Mouse (Mus musculus) limb, embryonic 10.5 days (tissue): ENCODE data around the gene Mlst8. TPM values are rescaled to one million over a fixed set of nuclear protein-coding genes. Genes with fewer than 3 reads are reported as not detected.

Experiments used
- DNase-seq: peaks from one replicate; pipeline ENCODE4 v3.0.0-alpha.2; 2017; ENCODE audit warnings: low spot score
- H3K27ac ChIP-seq: fragments of 300-500 bp; sonication (generic); 2 replicates; pipeline ENCODE4 v1.5.1; 2016; ENCODE audit warnings: mild to moderate bottlenecking
- H3K27me3 ChIP-seq: fragments of 300-500 bp; sonication (generic); 2 replicates; pipeline ENCODE4 v1.6.1; 2016; ENCODE audit warnings: low read depth, mild to moderate bottlenecking; ENCODE audit not compliant: poor library complexity, severe bottlenecking
- H3K36me3 ChIP-seq: fragments of 300-500 bp; sonication (generic); 2 replicates; pipeline ENCODE4 v1.6.1; 2016; ENCODE audit warnings: mild to moderate bottlenecking, moderate library complexity
- H3K4me1 ChIP-seq: fragments of 300-500 bp; sonication (generic); 2 replicates; pipeline ENCODE4 v1.6.1; 2016
- H3K4me3 ChIP-seq: fragments of 300-500 bp; sonication (generic); 2 replicates; pipeline ENCODE4 v1.5.1; 2016; ENCODE audit warnings: mild to moderate bottlenecking, moderate library complexity
- H3K9me3 ChIP-seq: fragments of 300-500 bp; sonication (generic); replicated peaks from 2 replicates; pipeline ENCODE4 v1.6.1; 2016; ENCODE audit warnings: mild to moderate bottlenecking
- WGBS: fragments of 180-500 bp; shearing (Covaris S2); methylation state at CpG from one replicate; pipeline ENCODE4 v1.1.7; 2016; 5-methylcytosine and 5-hydroxymethylcytosine counted together
- polyA plus RNA-seq: library from polyadenylated mRNA; unstranded; fragments of >200 nt; fragmentation: Nextera tagmentation; extraction: Ambion mirVana; gene quantifications from 2 replicates; pipeline ENCODE4 v1.2.1, GENCODE M21; 2016

Gene Mlst8
- polyA plus RNA-seq = 31.6 and 42.2 TPM in 2 replicates

DNA sequence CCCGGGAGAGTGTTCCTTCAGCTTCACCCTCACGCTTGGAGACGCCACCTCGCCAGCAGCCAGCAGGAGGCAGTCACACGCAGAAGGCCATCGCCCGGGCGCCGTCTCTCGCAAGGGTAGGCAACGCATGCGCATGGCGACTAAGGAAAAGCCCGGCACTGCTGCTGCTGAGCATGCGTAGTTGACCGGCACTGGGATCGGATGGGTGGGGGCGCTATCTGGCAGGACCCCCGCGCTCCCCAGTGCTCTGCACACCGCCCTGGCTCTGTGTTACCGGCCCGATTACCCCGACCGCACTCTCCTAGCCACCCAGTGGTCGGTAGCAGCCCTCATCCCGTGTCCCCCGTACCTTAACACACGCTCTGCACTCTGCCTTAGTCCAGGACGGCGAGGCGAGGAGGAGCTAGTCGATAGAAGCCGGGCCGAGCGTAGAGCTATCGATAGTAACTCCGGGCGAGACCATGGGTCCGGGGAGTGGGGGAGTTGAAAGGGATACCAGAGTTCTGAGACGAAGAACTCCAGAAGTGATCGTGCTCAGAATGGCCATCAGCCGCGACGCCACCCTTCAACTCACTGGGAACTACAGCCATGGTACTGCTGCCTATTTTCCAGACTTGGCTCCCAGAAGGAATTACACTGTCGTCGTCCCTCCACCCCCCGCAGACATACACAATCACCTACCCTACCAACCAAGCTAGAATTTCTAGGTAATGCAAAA, at the start of gene Mlst8:
TSS of gene Mlst8 (minus strand) at position 416 of the 718 bp plus-strand sequence.
- WGBS = under 1% methylated on average over 48 of the region's 48 CpGs
- no peaks in the 10 kb centered on the region for H3K27me3 ChIP-seq
- peaks cover 18% of the 10 kb centered on the region for H3K4me1 ChIP-seq
- H3K4me3 ChIP-seq = peak within 1 kb of the TSS; percentile 79
- peak within 1 kb of the TSS; percentile 94 for H3K27ac ChIP-seq
- no peaks in the 10 kb centered on the region for H3K9me3 ChIP-seq
- peaks cover 40% of the 10 kb centered on the region for H3K36me3 ChIP-seq
- DNase-seq = peak; percentile 99

DNA sequence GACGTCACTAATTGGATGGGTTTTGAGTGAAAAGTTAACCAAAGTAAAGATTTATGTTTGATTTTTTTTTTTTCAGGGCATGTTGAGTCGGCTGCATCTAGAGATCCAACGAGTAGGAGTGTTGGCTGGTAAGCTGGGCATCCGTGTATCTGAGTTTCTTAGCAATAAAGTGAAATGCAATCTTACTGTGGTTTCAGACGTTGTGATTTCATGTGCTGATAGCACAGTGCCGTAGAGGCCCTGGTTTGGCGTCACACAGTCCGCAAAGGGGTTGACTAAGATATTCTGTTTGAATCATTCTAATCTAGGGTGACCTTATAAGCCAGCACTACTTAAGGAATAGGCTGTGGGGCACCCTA, 49.7 kb upstream of the Mlst8 start:
- peak overlapping the region; percentile 89 for H3K4me3 ChIP-seq
- under 1% methylated on average over 8 of the region's 8 CpGs for WGBS
- peaks cover 47% of the 10 kb centered on the region for H3K36me3 ChIP-seq
- no peak for DNase-seq
- peak overlapping the region; percentile 91 for H3K27ac ChIP-seq
- no peaks in the 10 kb centered on the region for H3K27me3 ChIP-seq
- no peaks in the 10 kb centered on the region for H3K9me3 ChIP-seq
- H3K4me1 ChIP-seq = peaks cover 56% of the 10 kb centered on the region

DNA sequence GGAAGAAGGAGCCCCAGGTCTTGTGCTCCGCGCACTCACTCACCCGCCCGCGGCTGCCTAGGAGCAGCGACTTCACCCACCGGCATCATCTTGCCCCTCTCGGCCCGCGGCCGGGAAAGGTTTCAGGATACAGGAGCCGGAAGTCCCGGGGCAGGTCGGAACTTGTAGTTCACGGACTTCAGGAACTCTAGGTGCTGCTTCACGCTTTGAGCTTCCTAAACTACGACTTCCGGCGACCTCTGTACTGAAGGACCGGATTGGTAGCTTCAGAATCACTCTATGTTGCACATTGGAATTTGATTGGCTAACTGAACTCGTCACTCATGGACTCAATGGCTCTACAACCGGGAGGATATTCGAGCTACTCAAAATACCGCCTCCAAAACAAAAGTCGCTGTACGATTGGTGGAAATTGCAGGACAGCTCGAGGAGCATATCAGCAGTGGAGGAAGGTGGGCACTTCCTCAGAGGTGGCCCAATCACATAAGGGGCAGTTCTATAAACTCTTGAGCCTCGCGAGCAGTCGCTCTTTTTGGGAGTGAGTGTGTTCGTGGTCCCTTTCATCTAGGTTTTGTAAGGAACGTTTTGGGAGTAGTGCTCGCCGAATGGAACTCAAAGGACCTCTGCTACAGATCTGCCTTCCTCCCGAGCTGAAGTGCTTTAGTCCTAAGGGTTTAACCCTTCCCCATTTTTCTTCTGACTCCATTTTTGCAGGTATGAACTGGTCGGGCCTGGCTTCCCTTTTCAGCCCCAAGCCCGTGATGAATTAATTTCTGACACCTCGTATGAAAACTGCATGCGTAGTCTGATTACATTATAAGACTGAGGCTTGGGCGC, 49.1 kb upstream of the Mlst8 start, which contains the start of gene Traf7:
TSS of gene Traf7 (minus strand) at position 216 of the 837 bp plus-strand sequence.
- H3K4me3 ChIP-seq = peak within 1 kb of the TSS; percentile 89
- peak within 1 kb of the TSS; percentile 91 for H3K27ac ChIP-seq
- WGBS = 0% methylated on average over 40 of the region's 40 CpGs
- DNase-seq = peak; percentile 92
- peaks cover 50% of the 10 kb centered on the region for H3K4me1 ChIP-seq
- no peaks in the 10 kb centered on the region for H3K9me3 ChIP-seq
- no peaks in the 10 kb centered on the region for H3K27me3 ChIP-seq
- H3K36me3 ChIP-seq = peaks cover 51% of the 10 kb centered on the region

DNA sequence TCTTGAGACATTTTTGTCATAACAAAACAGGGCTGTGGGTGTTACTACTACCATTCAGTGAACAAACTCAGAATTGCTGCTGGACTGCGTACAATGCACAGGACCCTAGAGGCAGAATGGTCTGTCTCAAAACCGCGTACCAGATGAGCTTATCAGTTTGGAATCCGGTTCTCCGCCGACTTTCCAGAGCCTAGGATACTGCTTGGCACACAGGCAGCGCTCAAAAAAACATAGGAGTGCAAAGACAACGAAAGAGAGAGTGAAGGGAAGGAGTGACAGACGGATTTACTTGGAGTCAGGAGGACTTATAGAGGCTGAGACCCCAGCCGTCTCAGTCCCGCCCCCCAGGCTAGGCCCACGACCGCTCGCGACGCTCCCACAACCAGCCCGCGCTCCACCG, 48.4 kb upstream of the Mlst8 start:
- peaks cover 44% of the 10 kb centered on the region for H3K4me1 ChIP-seq
- peak overlapping the region; percentile 91 for H3K27ac ChIP-seq
- DNase-seq = no peak
- peak overlapping the region; percentile 89 for H3K4me3 ChIP-seq
- no peaks in the 10 kb centered on the region for H3K9me3 ChIP-seq
- under 1% methylated on average over 18 of the region's 19 CpGs for whole genome bisulfite sequencing
- H3K27me3 ChIP-seq = no peaks in the 10 kb centered on the region
- H3K36me3 ChIP-seq = peaks cover 53% of the 10 kb centered on the region

DNA sequence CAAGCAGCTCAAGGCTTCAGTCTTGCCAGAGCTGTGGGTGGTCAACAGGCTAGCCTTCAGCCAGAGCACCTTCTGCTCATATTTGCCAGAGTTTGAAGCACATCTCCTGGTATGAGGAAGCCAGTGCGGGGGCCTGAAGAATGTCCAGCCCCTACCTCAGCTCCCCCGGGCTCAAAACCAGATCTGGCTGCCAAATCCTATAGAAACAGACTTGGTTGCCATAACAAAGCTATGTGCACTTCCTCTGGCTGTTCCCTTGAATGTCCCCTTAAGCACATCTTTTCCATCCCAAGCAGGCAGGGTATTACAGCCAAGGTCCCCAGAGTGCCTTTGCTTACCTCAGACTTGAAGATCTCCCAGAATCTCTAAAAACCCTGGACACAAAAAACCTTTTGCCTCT, 45.9 kb upstream of the Mlst8 start:
- Histone ChIP-seq H3K9me3 (no peaks in the 10 kb centered on the region), H3K27me3 (no peaks in the 10 kb centered on the region), H3K4me1 (peaks cover 19% of the 10 kb centered on the region), H3K27ac (no peak overlapping the region), H3K36me3 (peaks cover 59% of the 10 kb centered on the region), H3K4me3 (no peak overlapping the region)
- 92% methylated on average over 2 of the region's 2 CpGs for whole genome bisulfite sequencing
- no peak for DNase-seq

DNA sequence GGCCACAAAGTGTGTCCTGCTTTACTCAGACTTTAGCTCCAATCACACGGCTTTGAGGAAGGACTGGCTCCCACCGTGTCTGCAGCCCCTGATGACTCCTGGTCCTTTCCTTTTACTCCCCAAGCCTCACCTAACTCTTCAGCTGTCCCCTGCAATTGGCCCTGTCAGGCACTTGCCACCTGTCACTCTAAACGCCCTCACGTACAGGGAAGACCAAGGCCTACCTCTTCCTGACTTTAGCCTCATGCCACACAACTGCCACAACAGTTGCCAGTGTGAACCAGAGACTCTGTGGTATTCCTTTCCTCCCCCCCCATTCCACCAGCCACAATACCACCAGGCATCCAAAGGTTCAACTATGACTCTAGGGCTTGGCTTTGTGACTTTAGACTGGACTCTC, 41.6 kb upstream of the Mlst8 start:
- H3K27me3 ChIP-seq = no peaks in the 10 kb centered on the region
- H3K27ac ChIP-seq = no peak overlapping the region
- H3K4me3 ChIP-seq = no peak overlapping the region
- peaks cover 86% of the 10 kb centered on the region for H3K36me3 ChIP-seq
- 88% methylated on average over 4 of the region's 4 CpGs for WGBS
- DNase-seq = no peak
- no peaks in the 10 kb centered on the region for H3K9me3 ChIP-seq
- H3K4me1 ChIP-seq = no peaks in the 10 kb centered on the region

DNA sequence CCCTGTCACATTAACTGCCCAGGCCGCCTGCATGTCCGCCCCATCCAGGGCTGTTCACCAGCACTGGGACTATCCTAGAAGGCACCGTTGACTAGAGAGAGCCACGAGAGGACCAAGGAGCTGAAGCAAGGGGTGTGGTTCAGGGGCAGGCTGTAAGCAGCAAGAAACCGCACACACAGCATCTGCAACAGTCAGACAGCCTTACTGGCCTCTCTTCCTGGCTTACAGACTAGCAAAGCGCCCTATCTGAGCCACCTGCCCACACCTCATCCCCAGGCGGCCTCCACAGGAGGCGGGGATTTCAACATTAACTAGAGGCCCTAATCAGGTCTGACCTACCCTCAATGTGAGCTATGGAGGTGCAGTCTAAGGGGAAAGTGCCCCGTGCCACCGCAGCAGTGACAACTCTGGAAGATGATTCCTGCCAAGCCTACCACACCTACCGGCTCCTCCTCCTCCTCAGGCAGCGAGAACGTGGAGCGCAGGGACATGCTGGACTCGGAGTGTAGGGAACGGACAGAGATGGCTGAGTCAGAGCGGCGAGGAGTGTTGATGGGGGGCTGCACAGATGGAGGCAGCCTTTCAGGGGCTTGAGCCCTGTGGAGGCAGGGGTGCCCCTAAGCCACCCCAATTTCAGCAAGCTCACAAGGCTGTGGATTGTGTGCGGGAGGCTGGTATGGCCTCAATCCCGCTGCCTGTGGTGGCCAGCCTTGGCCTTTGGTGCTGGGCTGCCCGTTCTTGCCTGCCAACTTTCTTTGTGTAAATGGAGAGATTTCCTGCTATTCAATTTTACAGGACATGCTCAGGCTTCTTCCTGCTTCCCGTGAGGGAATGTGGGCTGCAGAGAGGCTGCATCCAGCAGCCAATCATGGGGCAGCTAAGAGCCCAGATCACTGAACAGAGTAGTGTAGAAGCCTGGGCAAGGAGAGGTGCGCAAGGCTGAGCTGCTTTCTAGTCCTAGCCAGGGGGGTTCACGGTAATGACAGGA, 35.7 kb upstream of the Mlst8 start:
- H3K4me1 ChIP-seq = no peaks in the 10 kb centered on the region
- no peak for DNase-seq
- H3K4me3 ChIP-seq = no peak overlapping the region
- H3K27ac ChIP-seq = peak overlapping the region; percentile 5; the same call in 1 of the 2 replicates
- WGBS = 92% methylated on average over 24 of the region's 24 CpGs
- H3K36me3 ChIP-seq = peaks cover 100% of the 10 kb centered on the region
- H3K27me3 ChIP-seq = no peaks in the 10 kb centered on the region
- H3K9me3 ChIP-seq = no peaks in the 10 kb centered on the region

DNA sequence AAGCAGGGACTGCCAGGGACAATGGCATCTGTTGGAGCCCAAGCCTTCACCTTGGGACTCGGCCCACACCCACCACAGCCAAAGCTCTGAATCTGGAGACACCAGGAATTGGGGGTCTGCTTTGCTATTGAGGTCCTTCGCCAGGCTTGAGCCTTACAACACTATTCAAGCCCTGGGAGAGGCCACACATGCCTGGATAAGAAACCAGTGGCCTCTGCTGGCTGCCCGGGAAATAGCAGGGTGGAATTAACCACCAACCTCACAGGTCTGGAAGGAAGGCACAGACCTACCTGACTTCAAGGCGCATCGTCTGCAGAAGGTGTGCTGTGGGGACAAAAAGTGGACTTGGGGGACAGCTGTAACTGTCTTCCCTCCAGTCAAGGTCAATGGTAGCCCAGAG, 34.7 kb upstream of the Mlst8 start:
- Histone ChIP-seq H3K27ac (0 out of 2 replicates have a peak overlapping the region, but pooled peaks have one; percentile 5), H3K4me1 (no peaks in the 10 kb centered on the region), H3K36me3 (peaks cover 100% of the 10 kb centered on the region), H3K27me3 (no peaks in the 10 kb centered on the region), H3K4me3 (no peak overlapping the region), H3K9me3 (no peaks in the 10 kb centered on the region)
- DNase-seq = no peak
- WGBS = 65% methylated on average over 5 of the region's 5 CpGs

DNA sequence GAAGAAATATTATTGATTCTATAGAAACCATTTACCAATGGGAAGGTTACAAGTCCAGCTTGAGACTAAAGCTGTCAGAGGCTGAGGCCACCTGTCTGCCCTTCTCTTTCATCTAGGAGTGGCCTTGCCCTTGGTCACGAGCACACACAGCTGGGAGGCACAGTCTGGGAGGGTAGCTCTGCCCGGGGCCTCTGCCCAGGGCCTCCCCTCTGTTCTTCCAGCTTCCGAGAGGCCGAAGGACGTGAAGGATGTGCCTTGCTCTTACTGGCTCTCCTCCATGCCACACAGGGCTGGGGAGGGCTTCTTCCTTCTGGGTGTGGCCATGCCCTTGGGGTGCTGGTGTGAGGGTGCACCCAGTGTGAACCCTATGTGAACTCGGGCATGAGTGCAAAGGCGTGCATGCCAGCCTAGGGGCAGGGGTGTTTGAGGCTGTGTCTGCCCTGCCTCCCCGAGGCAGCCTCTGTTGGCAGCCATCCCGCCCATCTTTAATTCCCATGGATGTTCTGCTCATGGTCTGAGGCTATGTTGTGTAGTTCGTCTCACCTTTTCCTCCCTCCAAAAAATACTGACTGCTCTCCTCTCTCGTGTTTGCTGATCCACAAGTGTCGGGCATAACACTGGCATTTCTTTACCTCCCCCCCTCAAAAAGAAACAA, 29.1 kb upstream of the Mlst8 start:
- WGBS = 87% methylated on average over 12 of the region's 12 CpGs
- H3K36me3 ChIP-seq = peaks cover 86% of the 10 kb centered on the region

DNA sequence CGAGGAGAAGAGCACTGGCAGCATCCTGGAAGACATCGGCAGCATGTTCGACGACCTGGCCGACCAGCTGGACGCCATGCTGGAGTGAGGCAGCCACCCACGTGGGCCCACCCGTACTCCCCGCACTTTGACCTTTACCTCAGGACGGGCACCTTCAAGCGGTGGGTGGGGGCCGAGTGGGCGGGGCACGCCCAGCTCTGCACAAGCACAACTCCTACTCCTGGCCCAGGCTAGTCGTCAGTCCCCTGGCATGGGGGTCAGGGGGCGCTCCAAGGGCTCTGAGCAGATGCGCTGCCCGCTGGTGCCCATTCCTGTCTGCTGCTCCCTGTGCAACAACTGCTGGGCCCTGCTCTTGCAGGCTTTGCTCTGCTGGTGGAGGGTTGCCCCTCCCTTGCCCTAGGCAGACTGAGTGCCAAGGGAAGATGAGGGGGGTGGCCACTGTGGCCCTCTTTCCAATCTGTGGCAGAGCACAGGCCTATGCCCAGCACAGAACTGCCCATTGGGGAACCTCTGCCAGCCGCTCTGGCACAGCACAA, 28.3 kb upstream of the Mlst8 start:
- H3K9me3 ChIP-seq = no peaks in the 10 kb centered on the region
- WGBS = 44% methylated on average over 19 of the region's 19 CpGs
- H3K4me3 ChIP-seq = peak overlapping the region; percentile 34; the same call in 1 of the 2 replicates
- no peak for DNase-seq
- peaks cover 16% of the 10 kb centered on the region for H3K27me3 ChIP-seq
- peaks cover 78% of the 10 kb centered on the region for H3K36me3 ChIP-seq
- no peak overlapping the region for H3K27ac ChIP-seq
- H3K4me1 ChIP-seq = peaks cover 18% of the 10 kb centered on the region

More for the DNA sequence above, 29.1 kb upstream of the Mlst8 start:
- Histone ChIP-seq H3K9me3 (no peaks in the 10 kb centered on the region), H3K4me3 (no peak overlapping the region), H3K27me3 (peaks cover 16% of the 10 kb centered on the region), H3K27ac (no peak overlapping the region), H3K4me1 (peaks cover 15% of the 10 kb centered on the region)
- DNase-seq = no peak

DNA sequence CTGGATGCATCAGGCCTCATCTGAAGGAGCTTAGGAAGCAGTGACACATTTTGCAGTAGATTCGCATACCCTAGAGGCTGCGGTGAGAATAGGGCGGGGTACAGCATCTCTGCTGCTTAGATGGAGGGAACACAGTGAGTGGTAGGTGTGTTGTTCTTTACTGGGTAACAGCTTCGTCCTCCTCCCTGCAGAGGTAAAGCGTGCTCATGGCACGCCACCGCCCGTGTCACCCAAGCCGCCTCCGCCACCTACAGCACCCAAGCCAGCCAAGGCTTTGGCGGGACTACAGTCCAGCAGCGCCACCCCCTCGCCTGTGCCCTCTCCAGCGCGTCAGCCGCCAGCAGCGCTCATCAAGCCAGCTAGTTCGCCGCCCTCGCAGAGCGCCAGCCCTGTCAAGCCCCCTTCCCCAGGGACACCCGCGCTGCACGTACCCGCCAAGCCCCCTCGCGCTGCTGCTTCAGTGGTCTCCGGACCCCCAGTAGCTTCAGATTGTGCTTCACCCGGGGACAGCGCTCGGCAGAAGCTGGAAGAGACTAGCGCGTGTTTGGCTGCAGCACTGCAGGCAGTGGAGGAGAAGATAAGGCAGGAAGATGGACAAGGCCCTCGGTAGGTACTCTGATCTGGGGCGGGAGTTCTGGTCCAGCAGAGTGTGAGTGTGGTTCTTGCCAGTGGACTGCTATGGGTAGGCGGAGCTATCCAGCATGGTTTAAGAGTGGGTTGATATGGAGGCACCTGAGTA, 27.6 kb upstream of the Mlst8 start:
- peak overlapping the region; percentile 42; the same call in 1 of the 2 replicates for H3K27ac ChIP-seq
- peaks cover 24% of the 10 kb centered on the region for H3K4me1 ChIP-seq
- peak overlapping the region; percentile 34 for H3K4me3 ChIP-seq
- peaks cover 16% of the 10 kb centered on the region for H3K27me3 ChIP-seq
- no peaks in the 10 kb centered on the region for H3K9me3 ChIP-seq
- peaks cover 72% of the 10 kb centered on the region for H3K36me3 ChIP-seq
- WGBS = 24% methylated on average over 36 of the region's 36 CpGs
- DNase-seq = no peak
